Mouse (Mus musculus) spleen, adult 2 months (tissue): ENCODE results near the gene Cga.

Experiments used
- CTCF ChIP-seq: fragments of 200-500 bp; IDR thresholded peaks from 2 replicates; pipeline ENCODE4 v1.5.1; 2011; ENCODE audit warnings: mild to moderate bottlenecking, inconsistent platforms; ENCODE audit not compliant: insufficient read depth, insufficient read length, insufficient replicate concordance; ENCODE audit errors: extremely low read depth
- POLR2A ChIP-seq: fragments of 200-500 bp; IDR thresholded peaks from 2 replicates; pipeline ENCODE4 v1.6.1; 2011; ENCODE audit warnings: low read depth, low read length, inconsistent platforms

- TF ChIP-seq POLR2A (no peak), CTCF (no peak)
Observed at GRCm38 (mm10) chr4:34893479-34893878, at the start of gene Cga.
